Mouse (Mus musculus): ENCODE measurements around the gene Pacsin2.

Gene Pacsin2

DNA sequence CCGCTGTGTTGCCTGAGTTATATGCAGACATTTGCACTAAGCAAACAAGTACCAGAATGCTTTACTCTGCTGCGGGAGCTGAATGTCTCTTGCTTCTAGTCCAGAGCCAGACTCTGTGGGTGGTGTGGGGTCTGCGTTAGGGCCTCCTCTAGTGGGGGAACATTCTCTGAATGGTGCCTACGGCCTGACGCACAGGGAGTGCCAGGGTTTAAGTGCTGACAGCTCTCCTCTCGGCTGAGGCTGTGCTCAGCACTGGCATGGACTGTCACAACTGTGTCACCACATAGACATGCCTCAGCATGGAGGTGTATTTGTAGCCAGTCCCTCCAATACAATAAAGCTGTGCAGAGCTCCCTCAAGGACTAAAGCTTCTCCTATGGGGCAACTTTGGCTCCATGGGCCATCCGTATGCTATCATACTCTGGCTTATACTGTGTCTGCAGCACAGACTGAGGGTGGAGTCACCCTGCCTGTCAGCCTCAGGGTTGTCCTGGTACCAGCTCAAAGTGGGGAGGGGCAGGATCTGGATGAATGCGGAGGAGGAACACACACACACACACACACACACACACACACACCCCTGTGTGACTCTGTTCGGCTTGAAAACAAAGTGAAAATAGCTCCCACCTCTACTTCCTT lies 23.2 kb upstream of the Pacsin2 start:
- TF ChIP-seq GATA4 (IDR thresholded peaks at IDR 0.05; ENCODE audit: insufficient replicate concordance, low read length) = no peak

DNA sequence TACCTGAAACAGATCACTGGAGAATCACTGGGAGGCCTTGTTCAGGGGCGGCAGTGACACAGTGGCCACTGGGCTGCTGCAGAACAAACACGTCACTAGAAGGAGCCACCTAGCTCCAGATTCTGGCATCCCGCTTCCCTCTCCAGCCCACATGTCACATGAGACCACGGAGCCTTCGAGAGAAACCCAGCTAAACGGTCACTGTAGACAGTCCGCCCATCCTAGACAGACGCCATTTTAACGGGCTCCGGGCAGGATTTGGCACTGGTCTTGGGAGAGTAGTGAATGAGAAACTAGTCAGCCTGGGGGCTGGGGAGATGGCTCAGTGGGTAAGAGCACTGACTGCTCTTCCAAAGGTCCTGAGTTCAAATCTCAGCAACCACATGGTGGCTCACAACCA lies 19.9 kb upstream of the Pacsin2 start:
- no peak for TF ChIP-seq GATA4 (IDR thresholded peaks at IDR 0.05; ENCODE audit: insufficient replicate concordance, low read length)

DNA sequence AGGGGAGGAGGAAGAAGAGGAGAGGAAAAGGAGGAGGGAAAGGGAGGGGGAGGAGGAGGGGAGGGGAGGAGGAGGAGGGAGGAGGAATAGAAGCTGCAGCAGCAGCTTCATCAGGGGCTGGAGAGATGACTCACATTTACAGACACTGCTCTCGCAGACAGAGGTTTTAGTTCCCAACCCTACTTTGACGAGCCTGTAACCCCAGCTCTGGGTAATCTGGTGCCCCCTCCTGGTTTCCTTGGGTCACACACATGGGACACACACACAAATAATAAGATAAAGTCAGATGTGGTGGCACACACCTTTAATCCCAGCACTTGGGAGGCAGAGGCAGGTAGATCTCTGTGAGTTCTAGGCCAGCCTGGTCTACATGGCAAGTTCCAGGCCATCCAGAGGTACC lies 19.1 kb upstream of the Pacsin2 start:
- TF ChIP-seq GATA4 (IDR thresholded peaks at IDR 0.05; ENCODE audit: insufficient replicate concordance, low read length) = no peak

DNA sequence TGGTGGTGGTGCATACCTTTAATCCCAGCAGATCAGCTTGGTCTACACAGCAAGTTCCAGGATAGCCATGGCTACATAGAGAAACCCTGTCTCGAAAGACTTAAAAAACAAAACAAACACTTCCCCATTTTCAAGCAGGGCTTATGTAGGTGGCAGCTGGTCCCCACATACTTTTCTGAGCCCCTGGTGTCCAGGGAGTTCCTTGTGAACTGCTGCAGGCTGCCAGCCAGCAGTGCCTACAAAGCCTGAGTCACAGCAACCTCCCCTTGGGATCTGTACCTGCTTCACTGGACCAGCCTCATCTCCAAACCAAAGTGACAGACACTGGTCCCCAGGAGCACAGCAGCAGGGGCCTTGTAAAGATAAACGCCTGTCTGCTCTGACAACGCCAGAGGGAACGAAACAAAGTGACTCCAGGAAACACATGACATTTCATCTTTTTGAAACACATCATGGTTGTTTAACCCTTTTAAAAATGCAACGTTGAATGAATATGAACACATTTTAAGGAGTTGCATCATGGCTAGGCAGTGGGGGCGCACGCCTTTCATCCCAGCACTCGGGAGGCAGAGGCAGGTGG lies 18.3 kb upstream of the Pacsin2 start:
- no peak for TF ChIP-seq GATA4 (IDR thresholded peaks at IDR 0.05; ENCODE audit: insufficient replicate concordance, low read length)

DNA sequence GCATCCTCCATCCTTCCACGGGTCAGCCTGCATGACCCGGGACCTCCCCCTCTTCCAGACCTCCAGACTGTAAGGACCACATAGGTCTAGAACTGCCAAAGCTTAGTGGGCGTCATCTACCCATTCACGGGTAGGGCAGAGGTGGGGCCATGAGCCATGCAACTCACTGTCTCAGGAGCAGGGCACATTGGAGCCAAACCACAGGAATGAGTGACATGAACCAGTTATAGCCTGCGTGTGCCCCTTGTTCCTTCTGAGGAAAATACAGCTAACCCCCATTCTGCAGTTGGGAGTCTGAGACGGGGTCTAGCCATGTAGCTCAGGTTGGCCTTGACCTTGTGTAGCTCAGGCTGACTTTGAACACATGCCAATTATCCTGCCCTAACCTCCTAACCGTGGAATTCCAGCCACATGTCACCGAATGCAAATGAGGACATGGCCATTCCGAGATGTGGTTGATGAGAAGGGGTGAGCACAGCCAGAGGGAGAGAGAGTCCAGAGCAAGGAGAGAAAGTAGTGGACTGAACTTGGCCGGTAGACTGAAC lies 16.9 kb upstream of the Pacsin2 start:
- no peak for TF ChIP-seq GATA4 (IDR thresholded peaks at IDR 0.05; ENCODE audit: insufficient replicate concordance, low read length)

DNA sequence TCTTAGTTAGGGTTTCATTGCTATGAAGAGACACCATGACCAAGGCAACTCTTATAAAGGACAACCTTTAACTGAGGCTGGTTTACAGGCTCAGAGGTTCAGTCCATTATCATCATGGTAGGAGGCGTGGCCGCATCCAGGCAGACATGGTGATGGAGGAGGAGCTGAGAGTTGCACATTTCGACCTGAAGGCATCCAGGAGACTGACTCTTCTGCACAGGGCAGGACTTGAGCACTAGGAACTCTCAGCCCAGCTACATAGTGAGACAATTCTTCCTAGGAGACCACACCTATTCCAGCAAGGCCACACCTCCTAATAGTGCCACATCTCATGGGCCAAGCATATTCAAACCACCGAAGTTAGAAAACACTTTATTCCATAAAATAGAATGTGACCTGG lies 15.4 kb upstream of the Pacsin2 start:
- TF ChIP-seq GATA4 (IDR thresholded peaks at IDR 0.05; ENCODE audit: insufficient replicate concordance, low read length) = no peak

DNA sequence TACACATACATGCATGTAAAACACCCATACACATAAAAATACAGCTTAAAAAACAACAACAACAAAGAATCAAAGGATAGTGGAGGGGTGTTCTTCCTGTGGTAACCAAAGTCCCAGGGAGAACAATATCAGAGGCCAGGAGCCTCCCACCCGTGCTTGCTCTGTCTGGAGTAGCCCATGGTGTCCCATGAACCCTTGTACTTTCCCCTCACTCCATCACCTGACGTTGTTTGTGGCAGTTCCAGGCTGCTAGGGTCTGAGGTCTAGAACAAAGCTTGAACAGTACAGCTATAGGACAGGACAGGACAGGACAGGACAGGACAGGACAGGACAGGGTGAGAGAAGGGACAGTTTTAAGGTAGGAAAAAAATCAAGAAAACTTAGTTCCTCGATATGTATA lies 13.7 kb upstream of the Pacsin2 start:
- no peak for TF ChIP-seq GATA4 (IDR thresholded peaks at IDR 0.05; ENCODE audit: insufficient replicate concordance, low read length)

DNA sequence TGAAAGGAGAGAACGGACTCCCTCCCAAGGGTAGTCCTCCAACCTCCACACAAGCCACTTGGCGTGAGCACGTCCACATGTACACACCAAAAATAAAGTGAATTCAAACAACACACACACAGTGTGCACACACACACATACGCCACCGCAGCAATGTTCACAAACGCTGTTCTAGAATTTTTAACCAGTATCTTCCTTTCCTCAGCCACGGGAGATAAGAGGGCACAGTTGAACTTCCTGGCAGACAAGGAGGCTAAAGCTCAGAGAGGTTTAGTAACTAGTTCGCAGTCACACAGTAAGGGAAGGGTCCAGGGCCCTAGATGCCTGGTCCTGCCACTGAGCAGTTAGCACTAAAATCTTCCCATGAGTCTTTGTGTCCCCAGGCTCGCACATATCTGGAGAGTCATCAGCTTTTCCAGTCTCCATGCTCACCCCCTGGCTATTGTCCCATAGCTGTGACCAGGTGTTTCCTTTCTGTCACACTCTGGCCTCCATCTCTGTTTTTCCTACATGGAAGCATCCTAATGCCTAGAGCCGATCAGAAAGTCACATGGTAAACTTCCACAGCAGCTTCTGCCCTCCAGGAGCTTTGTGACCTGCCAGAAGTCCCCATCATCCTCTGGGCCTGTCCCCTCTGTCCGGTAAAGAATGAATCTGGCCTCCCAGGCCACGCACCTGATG lies 12.3 kb upstream of the Pacsin2 start:
- TF ChIP-seq GATA4 (IDR thresholded peaks at IDR 0.05; ENCODE audit: insufficient replicate concordance, low read length) = no peak

DNA sequence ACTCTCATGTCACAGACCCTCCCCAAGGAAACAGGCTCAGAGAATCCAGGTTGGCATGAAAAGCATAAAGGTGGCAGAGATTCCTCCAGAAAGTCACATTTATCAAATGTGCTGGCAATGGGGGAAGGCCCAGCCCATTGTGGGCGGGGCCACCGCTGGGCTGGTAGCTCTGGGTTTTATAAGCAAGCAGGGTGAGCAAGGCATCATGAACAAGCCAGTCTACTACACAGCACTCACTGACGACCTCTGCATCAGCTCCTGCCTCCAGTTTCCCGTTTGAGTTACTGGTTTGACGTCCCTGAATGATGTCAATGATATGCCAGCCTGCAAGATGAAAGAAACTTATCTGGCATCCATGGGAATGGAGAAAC lies 10.0 kb upstream of the Pacsin2 start:
- TF ChIP-seq GATA4 (IDR thresholded peaks at IDR 0.05; ENCODE audit: insufficient replicate concordance, low read length) = no peak

DNA sequence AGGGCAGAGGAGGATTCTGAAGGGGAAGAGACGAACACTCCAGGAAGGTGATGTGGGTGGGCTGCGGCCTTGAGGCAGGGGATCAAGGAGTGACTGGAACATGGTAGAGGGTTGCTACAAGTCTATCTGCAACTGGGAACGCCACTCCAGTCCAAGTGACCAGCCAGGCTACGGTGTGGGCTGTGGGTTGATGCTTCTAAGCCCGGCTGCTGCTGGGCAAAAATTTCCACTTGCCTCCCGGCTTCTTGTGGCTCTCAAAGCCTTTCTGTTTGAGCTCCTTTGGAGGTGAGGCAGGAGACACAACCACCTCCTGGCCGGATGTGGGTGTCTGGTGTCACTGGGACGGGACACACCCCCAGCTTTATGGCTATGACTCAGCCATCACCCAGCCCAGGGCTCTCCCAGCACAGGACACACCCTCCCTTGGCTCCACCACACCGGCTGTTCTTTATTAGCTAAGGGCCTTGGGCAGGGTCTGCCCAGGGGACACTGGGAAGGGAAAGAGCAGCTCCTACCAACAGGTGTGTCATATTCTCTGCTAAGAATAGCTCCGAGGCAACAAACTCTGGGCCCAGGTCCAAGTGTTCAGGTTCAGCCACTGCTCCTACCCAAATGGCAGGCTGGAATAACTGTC lies 9.5 kb upstream of the Pacsin2 start:
- TF ChIP-seq GATA4 (IDR thresholded peaks at IDR 0.05; ENCODE audit: insufficient replicate concordance, low read length) = no peak

DNA sequence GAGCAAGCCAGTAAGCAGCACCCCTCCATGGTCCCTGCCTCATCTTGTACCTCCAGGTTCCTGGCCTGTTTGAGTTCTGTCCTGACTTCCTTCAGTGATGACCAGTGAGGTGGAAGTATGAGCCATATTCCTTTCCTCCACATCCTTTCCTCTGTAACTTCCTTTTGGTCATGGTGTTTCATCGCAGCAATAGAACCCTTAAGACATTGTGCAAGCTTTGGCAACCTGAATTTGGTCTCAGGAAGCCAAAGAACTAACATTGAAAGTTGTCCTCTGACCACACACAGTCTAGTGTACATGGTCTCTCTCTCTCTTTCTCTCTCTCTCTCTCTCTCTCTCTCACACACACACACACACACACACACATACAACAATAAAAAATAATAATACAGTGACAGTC lies 8.8 kb upstream of the Pacsin2 start:
- TF ChIP-seq GATA4 (IDR thresholded peaks at IDR 0.05; ENCODE audit: insufficient replicate concordance, low read length) = no peak

DNA sequence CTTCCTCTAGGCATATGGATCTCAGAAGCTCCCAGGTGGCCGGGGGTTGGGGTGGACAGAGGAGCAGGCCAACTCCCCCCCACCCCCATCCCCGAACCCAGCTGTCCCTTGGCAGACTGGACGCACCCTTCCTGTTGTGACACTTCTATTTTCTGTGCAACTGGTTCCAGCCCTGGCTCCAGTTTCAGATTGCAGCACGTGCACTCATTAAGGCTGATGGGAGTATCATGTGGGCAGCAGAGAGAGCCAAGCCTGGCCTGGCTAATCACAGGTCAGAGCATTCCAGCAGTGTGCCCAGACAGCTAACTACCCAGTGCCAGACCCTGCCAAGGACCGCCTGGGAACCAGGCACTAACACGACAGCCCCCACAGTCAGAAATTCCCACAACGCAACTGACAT lies 7.1 kb upstream of the Pacsin2 start:
- no peak for TF ChIP-seq GATA4 (IDR thresholded peaks at IDR 0.05; ENCODE audit: insufficient replicate concordance, low read length)

DNA sequence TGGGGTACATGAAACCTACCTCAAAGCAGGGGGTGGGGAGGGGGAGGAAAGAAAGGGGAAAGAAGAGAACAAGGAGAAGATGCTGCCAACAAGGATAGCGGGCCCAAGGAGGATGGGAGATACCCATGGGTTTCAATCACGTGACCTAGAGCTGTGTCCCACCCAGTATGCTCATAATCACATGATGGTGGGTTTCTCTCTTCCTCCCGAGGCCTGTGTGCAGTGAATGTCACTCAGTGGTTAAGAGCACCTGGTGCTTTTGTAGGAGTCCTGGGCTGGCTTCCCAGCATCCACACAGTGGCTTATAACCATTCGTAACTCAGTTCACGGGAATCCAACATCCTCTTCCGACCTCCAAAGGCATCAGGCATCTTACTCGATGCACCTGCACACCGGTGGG lies 6.0 kb upstream of the Pacsin2 start:
- no peak for TF ChIP-seq GATA4 (IDR thresholded peaks at IDR 0.05; ENCODE audit: insufficient replicate concordance, low read length)

DNA sequence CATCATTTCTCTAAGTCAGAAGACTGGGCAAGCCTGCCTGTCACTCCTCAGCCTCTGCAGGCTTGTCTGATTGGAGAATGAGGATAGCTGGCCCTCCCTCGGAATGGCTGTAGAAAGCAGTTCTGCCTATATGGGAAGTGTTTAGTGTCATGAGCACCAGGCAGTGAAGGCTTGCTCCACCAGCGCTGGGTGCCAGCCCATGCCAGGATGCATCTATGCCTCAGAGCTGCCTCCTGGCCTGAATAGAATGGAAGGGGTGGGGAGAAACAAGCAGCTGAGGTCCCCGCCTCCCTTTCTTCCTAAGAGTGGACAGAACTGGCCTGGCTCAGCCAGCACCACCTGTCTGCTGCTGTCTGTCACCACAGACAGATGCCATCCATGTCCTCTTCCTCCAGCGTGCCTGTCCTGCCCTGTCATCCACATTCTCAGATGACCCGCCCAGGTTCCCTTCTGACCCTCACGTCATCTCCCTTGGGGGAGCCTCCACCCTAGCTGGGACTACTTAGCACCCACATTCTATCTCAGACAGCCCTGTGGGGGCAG lies 4.9 kb upstream of the Pacsin2 start:
- TF ChIP-seq GATA4 (IDR thresholded peaks at IDR 0.05; ENCODE audit: insufficient replicate concordance, low read length) = no peak

DNA sequence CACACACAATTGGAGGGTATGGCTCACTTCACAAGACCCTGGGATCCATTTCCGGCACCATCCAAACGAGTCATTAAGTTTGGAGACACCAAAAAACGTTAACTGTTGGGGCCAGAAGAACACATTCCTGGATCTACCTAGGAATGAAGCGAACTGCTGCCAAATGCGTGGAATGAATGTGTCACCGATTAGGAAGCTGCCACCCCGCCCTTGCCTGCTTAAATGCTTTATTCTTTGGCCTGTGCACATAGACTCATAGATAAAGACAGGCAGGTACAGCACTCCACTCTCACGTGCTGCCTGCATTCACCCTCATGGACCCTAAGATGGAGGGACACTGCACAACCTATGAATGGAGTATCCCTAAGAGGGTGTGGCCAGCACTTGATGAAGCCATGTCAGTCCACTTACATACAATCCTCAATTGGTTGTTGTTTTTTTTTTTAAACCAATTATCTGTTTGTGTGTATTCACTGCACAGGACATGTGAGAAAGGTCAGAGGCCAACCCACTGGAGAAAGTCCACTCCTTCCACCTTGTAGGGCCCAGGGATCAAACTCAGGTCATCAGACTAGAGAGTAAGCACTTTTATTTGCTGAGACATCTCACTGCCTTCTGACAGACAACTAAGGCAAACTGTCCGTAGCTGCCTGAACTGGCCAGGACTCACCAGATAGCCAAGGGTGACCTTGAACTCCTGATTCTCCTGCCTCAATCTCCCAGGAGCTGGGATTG lies 3.0 kb upstream of the Pacsin2 start:
- TF ChIP-seq GATA4 (IDR thresholded peaks at IDR 0.05; ENCODE audit: insufficient replicate concordance, low read length) = no peak
